Mouse (Mus musculus) forebrain, postnatal 0 days (tissue): ENCODE measurements around the gene Gab2. TPM values are rescaled to one million over a fixed set of nuclear protein-coding genes. Genes with fewer than 3 reads are reported as not detected.
A peak's percentile ranks its signal among the peaks of the same experiment; 100 is the strongest.
"Not testable (repeated sequence)": the region's sequence is repeated elsewhere in the genome, so short reads cannot be mapped to it uniquely, and the experiment has no call there.

ENCODE experiments used
- ATAC-seq: fragments of 200-750 bp; cut with Nextera tagmentation; 2 replicates; pipeline ENCODE4 v1.8.0; 2017; ENCODE audit warnings: mild to moderate bottlenecking, moderate library complexity
- DNase-seq: peaks from one replicate; pipeline ENCODE4 v3.0.0-alpha.2; 2015
- H3K27ac ChIP-seq: fragments of 300-500 bp; sonication (generic); 2 replicates; pipeline ENCODE4 v1.5.1; 2014; ENCODE audit warnings: low read depth, mild to moderate bottlenecking, antibody characterized with exemption, low read length, moderate library complexity, mixed read lengths
- H3K27me3 ChIP-seq: fragments of 300-500 bp; sonication (generic); 2 replicates; pipeline ENCODE4 v1.6.1; 2014; ENCODE audit warnings: mild to moderate bottlenecking, low read length, mixed read lengths; ENCODE audit not compliant: insufficient read depth
- H3K36me3 ChIP-seq: fragments of 300-500 bp; sonication (generic); 2 replicates; pipeline ENCODE4 v1.6.1; 2014; ENCODE audit warnings: mild to moderate bottlenecking, moderate library complexity; ENCODE audit not compliant: insufficient read depth
- H3K4me1 ChIP-seq: fragments of 300-500 bp; sonication (generic); 2 replicates; pipeline ENCODE4 v1.6.1; 2014; ENCODE audit warnings: antibody characterized with exemption; ENCODE audit not compliant: insufficient read depth
- H3K4me2 ChIP-seq: fragments of 300-500 bp; sonication (generic); 2 replicates; pipeline ENCODE4 v1.6.1; 2014; ENCODE audit warnings: low read depth, mild to moderate bottlenecking, moderate library complexity
- H3K4me3 ChIP-seq: fragments of 300-500 bp; sonication (generic); 2 replicates; pipeline ENCODE4 v1.5.1; 2014; ENCODE audit warnings: low read depth, low read length, mixed read lengths
- H3K9ac ChIP-seq: fragments of 300-500 bp; sonication (generic); 2 replicates; pipeline ENCODE4 v1.6.1; 2014; ENCODE audit warnings: mild to moderate bottlenecking
- H3K9me3 ChIP-seq: fragments of 300-500 bp; sonication (generic); 2 replicates; pipeline ENCODE4 v1.6.1; 2016; ENCODE audit warnings: low read length
- CTCF ChIP-seq: sonication (generic); IDR thresholded peaks from 2 replicates; pipeline ENCODE4 v1.5.1; 2016; ENCODE audit warnings: antibody characterized with exemption, control low read depth, low read depth
- WGBS: fragments of 180-500 bp; shearing (Covaris S2); extraction: QIAGEN DNeasy Blood & Tissue Kit; methylation state at CpG from one replicate; pipeline ENCODE4 v1.1.7; 2014; 5-methylcytosine and 5-hydroxymethylcytosine counted together
- polyA plus RNA-seq: library from polyadenylated mRNA; unstranded; fragments of >200 nt; fragmentation: Nextera tagmentation; extraction: Ambion mirVana; gene quantifications from 2 replicates; pipeline ENCODE4 v1.2.1, GENCODE M21; 2015
- total RNA-seq: library from RNA; depleted of rRNA; stranded (reverse); fragments of >200 nt; gene quantifications from 2 replicates; pipeline ENCODE4 v1.2.3, GENCODE M21; 2014

The Gab2 gene
- total and polyA plus RNA-seq, 2 experiments from 2014 or later: 14.0 to 27.0 TPM

DNA sequence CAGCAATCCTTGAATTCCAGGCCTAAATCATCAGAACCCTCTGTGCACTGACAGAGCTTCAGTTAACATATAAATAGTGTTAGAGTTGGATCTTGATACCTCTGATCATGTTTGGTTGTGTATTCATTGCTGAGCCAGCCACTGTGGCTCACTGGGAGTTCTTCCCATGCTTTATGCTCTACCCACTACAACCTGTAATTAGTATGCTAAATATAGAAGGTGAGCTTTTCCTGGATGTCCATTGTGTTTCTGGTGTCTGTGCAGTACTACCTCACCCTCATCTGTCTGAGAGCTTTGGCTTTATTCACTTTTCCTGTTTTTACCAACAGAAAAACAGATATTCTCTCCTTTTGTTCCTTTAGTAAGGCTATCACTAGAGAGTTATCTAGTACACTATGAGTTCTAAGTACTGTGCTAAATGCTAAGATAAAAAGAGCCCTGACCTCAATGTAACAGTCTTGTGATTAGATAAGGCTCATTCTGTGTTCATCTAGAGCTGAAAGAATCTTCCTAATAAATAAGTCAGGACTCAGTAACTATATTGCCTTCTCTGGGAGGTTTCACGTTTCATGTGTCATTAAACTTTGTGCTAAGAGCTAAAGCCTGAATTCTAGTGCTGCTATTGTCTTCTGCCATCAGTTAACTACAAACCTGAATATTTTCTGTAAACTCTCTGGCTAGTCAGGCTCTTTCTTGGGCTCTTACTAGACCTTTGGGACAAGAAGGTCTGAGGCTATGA is 127.6 kb downstream of the Gab2 start:
- Histone ChIP-seq H3K9ac (no peak overlapping the region), H3K9me3 (no peaks in the 10 kb centered on the region), H3K27ac (no peak overlapping the region), H3K4me3 (no peak overlapping the region), H3K27me3 (no peaks in the 10 kb centered on the region), H3K4me2 (no peak overlapping the region), H3K4me1 (no peaks in the 10 kb centered on the region), H3K36me3 (no peaks in the 10 kb centered on the region)
- 74% methylated on average over 1 of the region's 1 CpGs for WGBS
- DNase-seq (no peak), ATAC-seq (no peak)
- TF ChIP-seq CTCF: no peak

- TF ChIP-seq CTCF: no peak
- H3K9ac ChIP-seq: no peak overlapping the region
- no peak overlapping the region for H3K4me2 ChIP-seq
- H3K4me3 ChIP-seq: no peak overlapping the region
- no peaks in the 10 kb centered on the region for H3K27me3 ChIP-seq
- no peaks in the 10 kb centered on the region for H3K9me3 ChIP-seq
- no peak for DNase-seq
- no peak for ATAC-seq
- H3K36me3 ChIP-seq: no peaks in the 10 kb centered on the region
- H3K27ac ChIP-seq: no peak overlapping the region
- H3K4me1 ChIP-seq: no peaks in the 10 kb centered on the region
Observed at GRCm38 (mm10) chr7:97210064-97210685, 128.8 kb downstream of the Gab2 start.

DNA sequence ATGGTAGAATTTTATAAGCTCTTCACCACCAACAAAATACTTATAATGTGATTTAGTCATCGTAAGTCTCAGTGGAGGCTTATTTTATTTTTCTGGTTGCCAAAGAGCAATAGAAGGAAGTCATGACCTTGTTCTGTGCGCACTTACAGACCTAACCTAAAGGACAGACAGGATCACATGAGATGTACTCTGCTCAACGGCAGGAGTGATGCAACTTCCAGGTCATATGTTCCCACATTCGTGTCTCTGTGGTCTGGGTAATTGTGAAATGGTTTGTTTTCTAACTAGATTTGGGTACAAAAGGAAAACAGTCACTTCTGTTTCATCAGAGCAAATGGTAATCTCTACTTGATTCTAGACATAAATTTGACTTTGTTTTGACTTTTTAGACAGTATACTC is 129.7 kb downstream of the Gab2 start:
- ATAC-seq (no peak), DNase-seq (no peak)
- 90% methylated on average over 4 of the region's 4 CpGs for WGBS
- Histone ChIP-seq H3K27me3 (no peaks in the 10 kb centered on the region), H3K9ac (no peak overlapping the region), H3K27ac (no peak overlapping the region), H3K36me3 (no peaks in the 10 kb centered on the region), H3K4me2 (no peak overlapping the region), H3K4me3 (no peak overlapping the region), H3K4me1 (no peaks in the 10 kb centered on the region), H3K9me3 (no peaks in the 10 kb centered on the region)
- no peak for TF ChIP-seq CTCF

GRCm38 (mm10) chr7:97223836-97224235 is 142.4 kb downstream of the Gab2 start:
- DNase-seq (no peak), ATAC-seq (no peak)
- H3K9me3 ChIP-seq: no peaks in the 10 kb centered on the region
- H3K27me3 ChIP-seq: no peaks in the 10 kb centered on the region
- TF ChIP-seq CTCF: no peak
- H3K27ac ChIP-seq: no peak overlapping the region
- WGBS: 90% methylated on average over 2 of the region's 2 CpGs
- no peaks in the 10 kb centered on the region for H3K36me3 ChIP-seq
- no peak overlapping the region for H3K9ac ChIP-seq
- no peak overlapping the region for H3K4me2 ChIP-seq
- H3K4me3 ChIP-seq: no peak overlapping the region
- no peaks in the 10 kb centered on the region for H3K4me1 ChIP-seq

- ATAC-seq: peak; percentile 88
- 46% methylated on average over 2 of the region's 2 CpGs for WGBS
- H3K9me3 ChIP-seq: no peaks in the 10 kb centered on the region
- H3K4me1 ChIP-seq: no peaks in the 10 kb centered on the region
- DNase-seq: peak; percentile 29
- no peak overlapping the region for H3K27ac ChIP-seq
- no peak overlapping the region for H3K4me2 ChIP-seq
- no peak for TF ChIP-seq CTCF
- H3K27me3 ChIP-seq: no peaks in the 10 kb centered on the region
- H3K4me3 ChIP-seq: no peak overlapping the region
- no peaks in the 10 kb centered on the region for H3K36me3 ChIP-seq
- H3K9ac ChIP-seq: no peak overlapping the region
Observed at GRCm38 (mm10) chr7:97245261-97245949, 164.0 kb downstream of the Gab2 start.

GRCm38 (mm10) chr7:97245950-97246578 is 164.7 kb downstream of the Gab2 start:
- H3K4me1 ChIP-seq, H3K9me3 ChIP-seq, DNase-seq, H3K27me3 ChIP-seq, H3K27ac ChIP-seq, H3K36me3 ChIP-seq, H3K9ac ChIP-seq, ATAC-seq, H3K4me3 ChIP-seq, H3K4me2 ChIP-seq: not testable (repeated sequence)
- 58% methylated on average over 2 of the region's 2 CpGs for WGBS

GRCm38 (mm10) chr7:97247661-97248060 is 166.3 kb downstream of the Gab2 start:
- DNase-seq (no peak), ATAC-seq (no peak)
- Histone ChIP-seq H3K9ac (no peak overlapping the region), H3K27ac (no peak overlapping the region), H3K4me3 (no peak overlapping the region), H3K4me2 (no peak overlapping the region), H3K36me3 (no peaks in the 10 kb centered on the region), H3K9me3 (no peaks in the 10 kb centered on the region), H3K4me1 (no peaks in the 10 kb centered on the region), H3K27me3 (no peaks in the 10 kb centered on the region)
- WGBS: 88% methylated on average over 1 of the region's 1 CpGs
- no peak for TF ChIP-seq CTCF
